Mouse (Mus musculus): ENCODE measurements around the gene Traf1. TPM values are rescaled to one million over a fixed set of nuclear protein-coding genes. Genes with fewer than 3 reads are reported as not detected.

Traf1 gene
- total and polyA plus RNA-seq, 2 experiments from 2014 or later, result 0.86 to 2.7 TPM

DNA sequence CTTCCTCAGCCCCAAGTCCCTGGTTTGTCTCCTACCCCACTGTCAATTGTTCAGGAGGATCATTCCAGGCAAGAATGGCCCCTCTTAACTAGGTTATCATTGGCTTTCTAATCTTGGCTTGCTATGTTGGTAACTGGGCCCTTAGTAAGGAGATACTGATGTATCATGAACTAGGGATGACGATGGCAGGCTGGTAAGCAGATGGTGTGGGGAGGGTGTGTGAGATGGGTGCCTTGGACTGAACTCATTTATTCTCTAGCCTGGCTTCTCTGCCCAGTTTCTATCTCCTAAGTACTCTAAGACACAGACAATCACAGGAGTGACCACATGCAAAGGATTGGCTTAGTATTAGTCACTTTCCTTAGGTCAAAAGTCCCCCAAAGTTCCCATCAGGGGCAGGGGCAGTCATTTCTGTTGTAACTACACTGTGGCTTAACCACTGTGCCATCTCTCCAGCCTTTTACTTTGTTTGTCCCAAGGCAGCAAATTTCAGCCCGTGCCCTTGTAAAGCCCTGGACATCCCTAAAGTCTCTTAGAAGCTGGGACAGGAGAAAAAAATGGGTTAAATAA lies 7.9 kb downstream of the Traf1 start:
- TF ChIP-seq CTCF (IDR thresholded peaks at IDR 0.05; ENCODE audit: low read depth), result no peak
- no peaks in the 10 kb centered on the region for H3K4me1 ChIP-seq (ENCODE audit: insufficient read depth)
- no peaks in the 10 kb centered on the region for H3K9me3 ChIP-seq (ENCODE audit: low read length)
- no peaks in the 10 kb centered on the region for H3K36me3 ChIP-seq (ENCODE audit: insufficient read depth)
- no peak overlapping the region for H3K4me2 ChIP-seq (ENCODE audit: low read depth)
- no peak overlapping the region for H3K9ac ChIP-seq
- no peaks in the 10 kb centered on the region for H3K27me3 ChIP-seq (ENCODE audit: insufficient read depth, low read length)
- ATAC-seq (no peak), DNase-seq (no peak)
- 68% methylated on average over 2 of the region's 2 CpGs for WGBS
- H3K4me3 ChIP-seq (ENCODE audit: low read depth, low read length), result no peak overlapping the region
- no peak overlapping the region for H3K27ac ChIP-seq (ENCODE audit: low read depth, low read length)

DNA sequence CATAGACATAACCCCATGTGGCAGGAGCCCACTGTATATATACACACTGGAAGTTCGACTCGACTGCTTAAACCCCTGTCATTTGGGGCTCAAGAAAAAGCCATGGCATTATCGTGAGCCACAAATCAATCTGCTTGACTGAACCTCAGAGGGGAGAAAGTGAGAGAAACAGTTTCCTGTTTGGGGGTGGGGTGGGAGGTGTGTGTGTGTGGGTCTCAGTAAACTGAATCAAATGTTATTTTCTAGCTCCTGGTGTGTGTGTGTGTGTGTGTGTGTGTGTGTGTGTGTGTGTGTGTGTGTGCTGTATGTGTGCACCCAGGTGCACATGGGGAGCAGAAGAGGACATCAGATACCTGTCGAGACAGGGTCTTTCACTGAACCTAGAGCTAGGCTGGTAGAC lies 8.6 kb downstream of the Traf1 start:
- no peak overlapping the region for H3K27ac ChIP-seq (ENCODE audit: low read depth, low read length)
- no peaks in the 10 kb centered on the region for H3K4me1 ChIP-seq (ENCODE audit: insufficient read depth)
- WGBS, result 68% methylated on average over 4 of the region's 4 CpGs
- no peaks in the 10 kb centered on the region for H3K9me3 ChIP-seq (ENCODE audit: low read length)
- TF ChIP-seq CTCF (IDR thresholded peaks at IDR 0.05; ENCODE audit: low read depth), result no peak
- no peak for DNase-seq
- no peak overlapping the region for H3K4me2 ChIP-seq (ENCODE audit: low read depth)
- no peaks in the 10 kb centered on the region for H3K36me3 ChIP-seq (ENCODE audit: insufficient read depth)
- no peak overlapping the region for H3K4me3 ChIP-seq (ENCODE audit: low read depth, low read length)
- no peak overlapping the region for H3K9ac ChIP-seq
- H3K27me3 ChIP-seq (ENCODE audit: insufficient read depth, low read length), result no peaks in the 10 kb centered on the region
- ATAC-seq, result no peak

DNA sequence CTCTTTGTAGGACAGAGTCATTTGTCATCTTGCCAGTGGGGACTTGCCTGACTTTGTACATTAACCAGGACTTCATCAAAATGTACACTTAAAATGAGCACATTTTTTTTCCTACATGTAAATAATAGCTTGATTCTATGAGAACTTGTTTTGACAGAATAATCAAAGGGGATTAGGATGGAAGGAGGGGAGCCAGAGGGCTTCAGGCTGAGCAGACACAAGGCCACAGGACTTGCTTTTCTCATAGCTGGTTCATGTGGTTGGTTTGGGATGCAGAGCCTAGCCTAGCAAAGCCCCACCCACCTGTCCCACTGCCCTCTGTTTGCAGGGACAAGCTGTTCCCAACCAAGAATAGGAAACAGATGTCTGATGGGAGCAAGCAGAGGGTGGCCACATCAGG lies 10.1 kb downstream of the Traf1 start:
- H3K4me3 ChIP-seq (ENCODE audit: low read depth, low read length), result no peak overlapping the region
- no peaks in the 10 kb centered on the region for H3K36me3 ChIP-seq (ENCODE audit: insufficient read depth)
- no peak for DNase-seq
- H3K4me2 ChIP-seq (ENCODE audit: low read depth), result no peak overlapping the region
- no peaks in the 10 kb centered on the region for H3K4me1 ChIP-seq (ENCODE audit: insufficient read depth)
- no peaks in the 10 kb centered on the region for H3K27me3 ChIP-seq (ENCODE audit: insufficient read depth, low read length)
- H3K9me3 ChIP-seq (ENCODE audit: low read length), result no peaks in the 10 kb centered on the region
- no peak for ATAC-seq
- no peak overlapping the region for H3K9ac ChIP-seq
- no peak overlapping the region for H3K27ac ChIP-seq (ENCODE audit: low read depth, low read length)
- TF ChIP-seq CTCF (IDR thresholded peaks at IDR 0.05; ENCODE audit: low read depth), result no peak

DNA sequence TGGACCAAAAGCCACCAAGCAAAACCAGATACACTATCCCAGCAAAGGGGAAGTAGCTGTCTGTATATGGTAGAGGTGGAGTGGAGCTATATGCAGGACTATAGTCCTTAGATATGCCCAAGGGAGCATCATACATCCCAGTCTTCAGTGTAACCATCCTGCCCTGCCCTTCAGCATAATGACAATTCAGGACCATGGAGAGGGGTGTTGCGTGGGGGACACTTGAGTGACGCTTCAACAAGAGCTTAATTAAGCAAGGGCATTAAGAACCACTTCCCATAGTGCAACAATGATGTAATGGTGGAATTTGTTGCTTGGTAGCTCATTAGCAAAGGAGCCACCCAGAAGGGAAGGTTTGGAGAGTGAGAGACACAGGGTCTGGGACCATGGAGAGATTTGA lies 12.9 kb downstream of the Traf1 start:
- 19% methylated on average over 2 of the region's 2 CpGs for WGBS
- no peak for TF ChIP-seq CTCF (IDR thresholded peaks at IDR 0.05; ENCODE audit: low read depth)

DNA sequence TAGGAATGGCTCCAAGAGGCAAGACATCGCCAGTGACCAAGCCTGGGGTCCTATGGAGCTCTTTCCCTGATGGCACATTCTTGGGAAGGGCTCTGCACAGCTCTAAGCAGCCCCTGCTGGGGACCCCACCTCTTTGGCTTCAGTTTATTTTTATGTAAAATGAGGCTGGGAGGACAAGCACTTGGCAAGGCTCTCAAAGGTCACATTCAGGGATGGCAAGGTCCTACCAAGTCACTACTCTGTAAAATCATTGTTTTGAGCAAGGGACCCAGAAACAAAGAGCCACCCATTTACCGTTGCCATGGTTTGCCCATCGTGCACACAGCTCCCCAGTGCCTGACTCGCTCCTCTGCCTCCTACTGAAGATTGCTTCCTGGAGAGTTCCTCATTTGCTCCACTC lies 15.5 kb downstream of the Traf1 start:
- no peaks in the 10 kb centered on the region for H3K36me3 ChIP-seq (ENCODE audit: insufficient read depth)
- H3K4me2 ChIP-seq (ENCODE audit: low read depth), result no peak overlapping the region
- H3K9ac ChIP-seq, result no peak overlapping the region
- DNase-seq (no peak), ATAC-seq (no peak)
- H3K4me3 ChIP-seq (ENCODE audit: low read depth, low read length), result no peak overlapping the region
- TF ChIP-seq CTCF (IDR thresholded peaks at IDR 0.05; ENCODE audit: low read depth), result no peak
- H3K9me3 ChIP-seq (ENCODE audit: low read length), result no peaks in the 10 kb centered on the region
- H3K27me3 ChIP-seq (ENCODE audit: insufficient read depth, low read length), result no peaks in the 10 kb centered on the region
- no peak overlapping the region for H3K27ac ChIP-seq (ENCODE audit: low read depth, low read length)
- no peaks in the 10 kb centered on the region for H3K4me1 ChIP-seq (ENCODE audit: insufficient read depth)
- 51% methylated on average over 4 of the region's 4 CpGs for WGBS

More for the DNA sequence above, 12.9 kb downstream of the Traf1 start:
- Histone ChIP-seq H3K4me2 (ENCODE audit: low read depth) (no peak overlapping the region), H3K9ac (no peak overlapping the region), H3K27me3 (ENCODE audit: insufficient read depth, low read length) (no peaks in the 10 kb centered on the region), H3K27ac (ENCODE audit: low read depth, low read length) (no peak overlapping the region), H3K4me1 (ENCODE audit: insufficient read depth) (no peaks in the 10 kb centered on the region), H3K4me3 (ENCODE audit: low read depth, low read length) (no peak overlapping the region), H3K36me3 (ENCODE audit: insufficient read depth) (no peaks in the 10 kb centered on the region), H3K9me3 (ENCODE audit: low read length) (no peaks in the 10 kb centered on the region)
- DNase-seq (no peak), ATAC-seq (no peak)

DNA sequence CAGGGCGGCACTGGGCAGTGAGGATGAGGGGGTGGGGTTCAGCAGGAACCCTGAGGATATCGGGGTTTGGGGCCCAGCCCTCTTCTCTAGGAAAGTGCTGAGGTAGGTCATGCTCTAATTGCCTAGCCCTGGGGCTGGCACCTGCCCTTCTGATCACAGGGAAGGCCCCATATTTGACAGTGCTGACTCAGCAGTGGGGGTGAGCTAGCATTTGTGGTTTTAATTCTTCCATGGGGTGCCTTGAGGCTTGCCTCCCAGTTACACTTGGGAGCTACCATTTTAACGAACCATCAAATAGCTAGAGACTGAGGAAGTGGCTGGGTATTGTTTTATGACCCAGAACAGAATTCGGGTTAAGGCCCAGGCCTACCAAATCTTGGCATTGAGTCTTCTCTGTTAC lies 16.0 kb downstream of the Traf1 start:
- ATAC-seq, result no peak

DNA sequence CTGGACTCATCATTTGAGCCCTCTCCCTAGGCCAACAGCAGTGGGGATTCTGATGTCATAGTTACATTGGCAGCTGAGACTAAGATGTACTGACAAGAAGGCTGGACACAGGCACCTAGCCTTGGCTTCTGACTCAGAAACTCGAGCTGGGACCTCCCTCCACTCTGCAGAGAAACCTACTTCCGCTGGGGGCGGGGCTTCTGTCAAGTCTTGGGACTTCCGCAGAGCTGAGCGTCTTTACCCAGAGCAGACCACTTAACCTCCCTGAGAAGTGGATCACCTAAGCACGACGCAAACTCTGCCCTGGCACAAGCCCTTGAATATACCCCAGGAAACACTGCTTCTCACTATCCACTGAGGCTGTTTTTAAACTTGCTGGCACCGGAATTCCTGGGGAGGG lies 16.8 kb downstream of the Traf1 start:
- no peak for DNase-seq
- H3K4me1 ChIP-seq (ENCODE audit: insufficient read depth), result no peaks in the 10 kb centered on the region
- WGBS, result 32% methylated on average over 8 of the region's 8 CpGs

More for the DNA sequence above, 16.0 kb downstream of the Traf1 start:
- WGBS, result 81% methylated on average over 4 of the region's 4 CpGs
- Histone ChIP-seq H3K4me3 (ENCODE audit: low read depth, low read length) (no peak overlapping the region), H3K27ac (ENCODE audit: low read depth, low read length) (no peak overlapping the region), H3K27me3 (ENCODE audit: insufficient read depth, low read length) (no peaks in the 10 kb centered on the region), H3K9me3 (ENCODE audit: low read length) (no peaks in the 10 kb centered on the region), H3K4me2 (ENCODE audit: low read depth) (no peak overlapping the region), H3K4me1 (ENCODE audit: insufficient read depth) (no peaks in the 10 kb centered on the region), H3K9ac (no peak overlapping the region), H3K36me3 (ENCODE audit: insufficient read depth) (no peaks in the 10 kb centered on the region)
- TF ChIP-seq CTCF (IDR thresholded peaks at IDR 0.05; ENCODE audit: low read depth), result no peak
- no peak for DNase-seq

More for the DNA sequence above, 16.8 kb downstream of the Traf1 start:
- Histone ChIP-seq H3K4me3 (ENCODE audit: low read depth, low read length) (no peak overlapping the region), H3K36me3 (ENCODE audit: insufficient read depth) (no peaks in the 10 kb centered on the region), H3K4me2 (ENCODE audit: low read depth) (no peak overlapping the region), H3K27ac (ENCODE audit: low read depth, low read length) (no peak overlapping the region), H3K27me3 (ENCODE audit: insufficient read depth, low read length) (no peaks in the 10 kb centered on the region), H3K9me3 (ENCODE audit: low read length) (no peaks in the 10 kb centered on the region), H3K9ac (no peak overlapping the region)
- no peak for ATAC-seq
- no peak for TF ChIP-seq CTCF (IDR thresholded peaks at IDR 0.05; ENCODE audit: low read depth)

All from forebrain, postnatal 0 days (tissue).